Mouse (Mus musculus): ENCODE measurements around the gene Ufd1.

The Ufd1 gene

GRCm38 (mm10) chr16:18876091-18876441, 64.5 kb downstream of the Ufd1 start:
- in situ Hi-C loops (cut with MboI; ENCODE audit: low pct_unique_long_range_greater_than_20kb in 1 of 2, low sequenced_read_pairs in 2 of 2, unreplicated experiment in 1 of 2), result no loop called here

GRCm38 (mm10) chr16:18876442-18877308, 65.1 kb downstream of the Ufd1 start, which contains the start of the genes Mrpl40 and Hira:
TSS of gene Mrpl40 (minus strand) at chr16:18876862.
TSS of gene Hira (plus strand) at chr16:18877037.
- in situ Hi-C loops (cut with MboI; ENCODE audit: low pct_unique_long_range_greater_than_20kb in 1 of 2, low sequenced_read_pairs in 2 of 2, unreplicated experiment in 1 of 2), result no loop called here

- in situ Hi-C loops (cut with MboI; ENCODE audit: low pct_unique_long_range_greater_than_20kb in 1 of 2, low sequenced_read_pairs in 2 of 2, unreplicated experiment in 1 of 2), result no loop called here
Measured at GRCm38 (mm10) chr16:18877386-18878090, 66.0 kb downstream of the Ufd1 start.

- in situ Hi-C loops (cut with MboI; ENCODE audit: low pct_unique_long_range_greater_than_20kb in 1 of 2, low sequenced_read_pairs in 2 of 2, unreplicated experiment in 1 of 2), result no loop called here
Measured at GRCm38 (mm10) chr16:18878091-18878720, 66.6 kb downstream of the Ufd1 start.

GRCm38 (mm10) chr16:18884044-18884443, 72.5 kb downstream of the Ufd1 start:
- in situ Hi-C loops (cut with MboI; ENCODE audit: low pct_unique_long_range_greater_than_20kb in 1 of 2, low sequenced_read_pairs in 2 of 2, unreplicated experiment in 1 of 2), result no loop called here
